Mouse (Mus musculus): ENCODE results near the gene D10Wsu102e.

- TF ChIP-seq CTCF (IDR thresholded peaks at IDR 0.05; ENCODE audit: borderline replicate concordance, insufficient read depth, low read depth, low read length) (no peak), POLR2A (IDR thresholded peaks at IDR 0.05; ENCODE audit: borderline replicate concordance, insufficient read depth, low read length) (no peak)
These were observed 3.6 kb upstream of the D10Wsu102e start for GRCm38 (mm10) chr10:83356416-83356815.
